Mouse (Mus musculus) lung, adult 2 months (tissue): ENCODE measurements at regions not wholly inside any gene's neighbourhood (a gene's known extent, or its start where the extent isn't known, plus 50 kb on each side); places are given as distances from the start of the nearest gene placed in this dataset.

Source experiments
- CTCF ChIP-seq: fragments of 200-500 bp; IDR thresholded peaks from 2 replicates; pipeline ENCODE4 v1.5.1; 2011; ENCODE audit warnings: mild to moderate bottlenecking, low read length, control low read depth; ENCODE audit not compliant: insufficient read depth
- POLR2A ChIP-seq: fragments of 200-500 bp; IDR thresholded peaks from 2 replicates; pipeline ENCODE4 v1.6.1; 2011; ENCODE audit warnings: low read depth, mild to moderate bottlenecking, control low read depth, low read length, borderline replicate concordance; ENCODE audit errors: extremely low read depth

DNA sequence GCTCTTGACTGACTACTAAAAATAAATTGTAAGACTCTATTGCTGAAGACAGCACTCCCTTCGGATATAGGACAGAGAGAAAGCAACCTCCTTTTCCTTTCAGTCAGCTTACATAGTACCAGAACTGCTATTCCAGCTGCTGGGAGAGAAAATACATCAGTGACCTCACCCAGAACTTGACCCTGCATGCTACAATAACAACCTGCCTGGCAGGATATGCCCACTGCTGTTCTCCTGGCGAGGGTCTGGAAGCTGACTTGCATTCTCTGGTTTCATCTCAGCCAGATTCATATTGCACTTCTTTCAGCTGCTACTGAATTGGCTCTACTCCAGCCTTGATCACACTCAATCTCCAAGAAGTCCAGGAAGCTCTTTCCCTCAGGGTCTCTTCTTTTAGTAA is 179.1 kb upstream of the Itga4 start:
- no peak for TF ChIP-seq CTCF
- TF ChIP-seq POLR2A, result no peak
